Mouse (Mus musculus) neutrophil, adult 65 days (primary cell): ENCODE results near the gene Actl7a. TPM values are rescaled to one million over a fixed set of nuclear protein-coding genes. Genes with fewer than 3 reads are reported as not detected.

Experiments used
- total RNA-seq: library from RNA; stranded (reverse); gene quantifications from 2 replicates; pipeline ENCODE4 v1.2.4, GENCODE M21; 2023

Actl7a gene
- total RNA-seq: not detected in 2 replicates

GRCm38 (mm10) chr4:56743363-56744195 is at the start of gene Actl7a:
Gene Actl7a (plus strand): TSS chr4:56743413.

DNA sequence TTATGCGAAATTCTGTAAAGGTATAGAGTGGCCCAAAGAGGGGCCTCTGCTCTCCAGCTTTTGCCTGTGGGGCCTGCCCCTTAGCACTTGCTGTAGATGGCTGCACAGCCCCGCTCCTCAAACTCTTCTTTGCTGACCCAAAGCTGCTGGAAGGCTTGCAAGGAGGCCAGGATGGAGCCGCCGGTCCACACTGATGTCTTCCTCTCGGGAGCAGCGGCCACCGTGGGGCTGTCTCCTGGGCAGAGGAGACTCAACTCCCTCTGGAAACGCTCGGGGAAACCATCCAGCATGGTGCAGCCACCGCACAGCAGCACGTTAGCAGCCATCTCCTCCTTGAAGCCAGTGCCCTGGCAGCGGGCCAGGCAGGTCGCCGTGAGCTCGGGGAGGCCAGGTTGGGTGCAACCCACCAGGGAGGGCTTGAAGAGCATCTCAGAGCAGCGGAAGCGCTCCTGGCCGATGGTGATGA is 3.2 kb upstream of the Actl7a start, which contains the start of gene Gm26657:
TSS of gene Gm26657 (plus strand) at position 51 of the 466 bp plus-strand sequence.

DNA sequence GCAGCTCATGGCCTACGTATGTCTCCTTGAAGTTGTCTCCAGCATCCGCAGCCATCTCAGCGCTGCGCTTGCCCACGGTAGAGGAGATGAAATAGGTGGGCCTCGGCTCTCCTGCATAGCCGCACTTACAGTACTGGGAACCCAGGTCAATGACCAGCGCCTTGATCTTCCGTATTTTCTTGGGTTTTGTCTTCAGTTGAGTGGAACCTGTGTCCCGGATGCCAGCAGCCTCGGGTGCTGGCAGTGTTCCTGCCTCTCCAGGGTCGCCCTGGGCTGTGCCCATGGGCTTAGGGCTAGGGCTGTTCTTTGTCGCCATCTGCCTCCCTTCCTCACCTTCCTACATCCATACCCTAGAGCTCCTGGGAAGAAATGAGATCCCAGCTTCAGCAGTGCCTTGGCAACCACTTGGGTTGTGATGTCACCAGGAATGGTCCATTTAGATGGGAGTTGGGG is 2.1 kb upstream of the Actl7a start, which contains the start of gene Actl7b:
TSS of gene Actl7b (minus strand) at position 403 of the 453 bp plus-strand sequence.

Other genes with a start within 250 kb of the Actl7a start
- not detected in 2 replicates for gene Gm26657, start 3.3 kb upstream of the Actl7a start, total RNA-seq
- 3.7 and 4.0 TPM in 2 replicates for gene Actl7b, start 2.0 kb upstream of the Actl7a start, total RNA-seq
- 73.3 and 87.3 TPM in 2 replicates for gene Elp1, start 58.9 kb downstream of the Actl7a start, total RNA-seq
- 4.6 and 5.1 TPM in 2 replicates for gene Fam206a, start 58.9 kb downstream of the Actl7a start, total RNA-seq
- gene Ctnnal1, start 121.8 kb downstream of the Actl7a start, total RNA-seq: 0.73 and 1.2 TPM in 2 replicates
- 17.5 and 22.0 TPM in 2 replicates for gene Tmem245, start 204.0 kb downstream of the Actl7a start, total RNA-seq
- gene Frrs1l, start 247.0 kb downstream of the Actl7a start, total RNA-seq: not detected in 2 replicates